Mouse (Mus musculus) stomach, embryonic 16.5 days (tissue): ENCODE measurements around the gene Spaca7. TPM values are rescaled to one million over a fixed set of nuclear protein-coding genes. Genes with fewer than 3 reads are reported as not detected.
"Not testable (repeated sequence)": the region's sequence is repeated elsewhere in the genome, so short reads cannot be mapped to it uniquely, and the experiment has no call there.

ENCODE experiments used
- ATAC-seq: fragments of 200-750 bp; cut with Nextera tagmentation; 2 replicates; pipeline ENCODE4 v1.8.0; 2017; ENCODE audit warnings: moderate number of reproducible peaks, moderate TSS enrichment; ENCODE audit not compliant: insufficient read depth, low FRiP score
- H3K27ac ChIP-seq: fragments of 300-500 bp; sonication (generic); 2 replicates; pipeline ENCODE4 v1.5.1; 2014; ENCODE audit warnings: low read length
- H3K27me3 ChIP-seq: fragments of 300-500 bp; sonication (generic); 2 replicates; pipeline ENCODE4 v1.6.1; 2014; ENCODE audit warnings: low read length, control low read depth, mixed read lengths; ENCODE audit not compliant: control insufficient read depth, insufficient read depth
- H3K36me3 ChIP-seq: fragments of 300-500 bp; sonication (generic); 2 replicates; pipeline ENCODE4 v1.6.1; 2014; ENCODE audit warnings: low read length; ENCODE audit not compliant: control insufficient read depth, insufficient read depth
- H3K4me1 ChIP-seq: fragments of 300-500 bp; sonication (generic); 2 replicates; pipeline ENCODE4 v1.6.1; 2014; ENCODE audit warnings: low read length, control low read depth, mixed read lengths; ENCODE audit not compliant: control insufficient read depth, insufficient read depth
- H3K4me2 ChIP-seq: fragments of 300-500 bp; sonication (generic); 2 replicates; pipeline ENCODE4 v1.6.1; 2014; ENCODE audit warnings: low read depth, low read length, mixed read lengths
- H3K4me3 ChIP-seq: fragments of 300-500 bp; sonication (generic); replicated peaks from 2 replicates; pipeline ENCODE4 v1.5.1; 2014; ENCODE audit warnings: mild to moderate bottlenecking, low read length
- H3K9ac ChIP-seq: fragments of 300-500 bp; sonication (generic); 2 replicates; pipeline ENCODE4 v1.6.1; 2014; ENCODE audit warnings: low read length
- H3K9me3 ChIP-seq: fragments of 300-500 bp; sonication (generic); replicated peaks from 2 replicates; pipeline ENCODE4 v1.6.1; 2016; ENCODE audit warnings: low read length, control low read depth; ENCODE audit not compliant: control insufficient read depth
- WGBS: fragments of 180-500 bp; shearing (Covaris S2); extraction: QIAGEN DNeasy Blood & Tissue Kit; methylation state at CpG from one replicate; pipeline ENCODE4 v1.1.7; 2014; 5-methylcytosine and 5-hydroxymethylcytosine counted together
- polyA plus RNA-seq: library from polyadenylated mRNA; unstranded; fragments of >200 nt; fragmentation: Nextera tagmentation; extraction: Ambion mirVana; gene quantifications from 2 replicates; pipeline ENCODE4 v1.2.1, GENCODE M21; 2015

Spaca7 gene
- polyA plus RNA-seq, 1 experiment from 2014 or later: not detected

GRCm38 (mm10) chr8:12579339-12579999, 6.6 kb downstream of the Spaca7 start:
- not testable (repeated sequence) for H3K27me3 ChIP-seq, ATAC-seq, H3K27ac ChIP-seq, H3K4me3 ChIP-seq, H3K9me3 ChIP-seq, H3K4me2 ChIP-seq, H3K36me3 ChIP-seq, H3K9ac ChIP-seq, H3K4me1 ChIP-seq
- WGBS: 77% methylated on average over 19 of the region's 19 CpGs

GRCm38 (mm10) chr8:12583785-12584184, 11.0 kb downstream of the Spaca7 start:
- Histone ChIP-seq H3K4me3 (no peak overlapping the region), H3K27me3 (no peaks in the 10 kb centered on the region), H3K4me1 (no peaks in the 10 kb centered on the region), H3K4me2 (no peak overlapping the region), H3K9ac (no peak overlapping the region), H3K9me3 (no peaks in the 10 kb centered on the region), H3K27ac (no peak overlapping the region), H3K36me3 (no peaks in the 10 kb centered on the region)
- WGBS: 73% methylated on average over 5 of the region's 5 CpGs
- ATAC-seq: no peak

GRCm38 (mm10) chr8:12607223-12607622, 34.4 kb downstream of the Spaca7 start:
- no peak overlapping the region for H3K4me3 ChIP-seq
- no peak overlapping the region for H3K27ac ChIP-seq
- no peak overlapping the region for H3K4me2 ChIP-seq
- H3K9me3 ChIP-seq: no peaks in the 10 kb centered on the region
- H3K4me1 ChIP-seq: peaks cover 6% of the 10 kb centered on the region; the same call in 1 of the 2 replicates
- ATAC-seq: no peak
- no peaks in the 10 kb centered on the region for H3K36me3 ChIP-seq
- H3K27me3 ChIP-seq: peaks cover 9% of the 10 kb centered on the region; the same call in 1 of the 2 replicates
- H3K9ac ChIP-seq: no peak overlapping the region
- WGBS: 20% methylated on average over 6 of the region's 6 CpGs

GRCm38 (mm10) chr8:12608810-12609209, 36.0 kb downstream of the Spaca7 start:
- no peak for ATAC-seq
- no peak overlapping the region for H3K4me3 ChIP-seq
- WGBS: 55% methylated on average over 10 of the region's 10 CpGs

GRCm38 (mm10) chr8:12609752-12610449, 37.1 kb downstream of the Spaca7 start:
- peak; percentile 61; the same call in 1 of the 2 replicates for ATAC-seq
- peaks cover 8% of the 10 kb centered on the region; the same call in 1 of the 2 replicates for H3K4me1 ChIP-seq
- no peak overlapping the region for H3K9ac ChIP-seq
- H3K4me3 ChIP-seq: no peak overlapping the region
- no peaks in the 10 kb centered on the region; the same call in 1 of the 2 replicates for H3K36me3 ChIP-seq
- no peaks in the 10 kb centered on the region for H3K9me3 ChIP-seq
- WGBS: 42% methylated on average over 12 of the region's 12 CpGs
- H3K27me3 ChIP-seq: no peaks in the 10 kb centered on the region
- H3K27ac ChIP-seq: peak overlapping the region; percentile 20; the same call in 1 of the 2 replicates
- H3K4me2 ChIP-seq: peak overlapping the region; percentile 13; the same call in 1 of the 2 replicates

More at GRCm38 (mm10) chr8:12608810-12609209, 36.0 kb downstream of the Spaca7 start:
- peaks cover 9% of the 10 kb centered on the region; the same call in 1 of the 2 replicates for H3K27me3 ChIP-seq
- H3K4me1 ChIP-seq: peaks cover 8% of the 10 kb centered on the region; the same call in 1 of the 2 replicates
- no peak overlapping the region for H3K27ac ChIP-seq
- no peaks in the 10 kb centered on the region for H3K36me3 ChIP-seq
- no peak overlapping the region for H3K4me2 ChIP-seq
- no peak overlapping the region for H3K9ac ChIP-seq
- H3K9me3 ChIP-seq: no peaks in the 10 kb centered on the region

- ATAC-seq: no peak
- Histone ChIP-seq H3K27me3 (no peaks in the 10 kb centered on the region), H3K9me3 (no peaks in the 10 kb centered on the region), H3K4me2 (no peak overlapping the region), H3K9ac (no peak overlapping the region), H3K4me1 (peaks cover 8% of the 10 kb centered on the region; the same call in 1 of the 2 replicates), H3K27ac (no peak overlapping the region), H3K36me3 (peaks cover 3% of the 10 kb centered on the region; the same call in 1 of the 2 replicates), H3K4me3 (no peak overlapping the region)
- 79% methylated on average over 7 of the region's 7 CpGs for WGBS
These were observed 40.4 kb downstream of the Spaca7 start for GRCm38 (mm10) chr8:12613201-12613600.

- H3K9ac ChIP-seq, H3K27ac ChIP-seq, H3K9me3 ChIP-seq, H3K4me1 ChIP-seq, H3K4me2 ChIP-seq, H3K27me3 ChIP-seq, ATAC-seq, H3K4me3 ChIP-seq: not testable (repeated sequence)
- H3K36me3 ChIP-seq: peaks cover 19% of the 10 kb centered on the region; the same call in 1 of the 2 replicates
- WGBS: 73% methylated on average over 3 of the region's 3 CpGs
These were observed 44.5 kb downstream of the Spaca7 start for GRCm38 (mm10) chr8:12617369-12617768.

GRCm38 (mm10) chr8:12621550-12622222, 48.9 kb downstream of the Spaca7 start:
- H3K9me3 ChIP-seq: no peaks in the 10 kb centered on the region
- H3K36me3 ChIP-seq: peaks cover 32% of the 10 kb centered on the region; the same call in 1 of the 2 replicates
- H3K27me3 ChIP-seq: no peaks in the 10 kb centered on the region
- no peak overlapping the region for H3K4me3 ChIP-seq
- ATAC-seq: no peak
- no peak overlapping the region for H3K27ac ChIP-seq
- no peak overlapping the region for H3K9ac ChIP-seq
- no peak overlapping the region for H3K4me2 ChIP-seq
- WGBS: 91% methylated on average over 18 of the region's 18 CpGs
- H3K4me1 ChIP-seq: no peaks in the 10 kb centered on the region

- H3K36me3 ChIP-seq: peaks cover 28% of the 10 kb centered on the region
- WGBS: 89% methylated on average over 5 of the region's 5 CpGs
These were observed 53.1 kb downstream of the Spaca7 start for GRCm38 (mm10) chr8:12625890-12626289.

More at GRCm38 (mm10) chr8:12625890-12626289, 53.1 kb downstream of the Spaca7 start:
- Histone ChIP-seq H3K4me3 (no peak overlapping the region), H3K9me3 (no peaks in the 10 kb centered on the region), H3K27me3 (no peaks in the 10 kb centered on the region), H3K27ac (no peak overlapping the region), H3K4me2 (no peak overlapping the region), H3K4me1 (no peaks in the 10 kb centered on the region), H3K9ac (no peak overlapping the region)
- no peak for ATAC-seq
